8 mouse cellular contexts compared by ENCODE assay signal in the genomic region with DNA sequence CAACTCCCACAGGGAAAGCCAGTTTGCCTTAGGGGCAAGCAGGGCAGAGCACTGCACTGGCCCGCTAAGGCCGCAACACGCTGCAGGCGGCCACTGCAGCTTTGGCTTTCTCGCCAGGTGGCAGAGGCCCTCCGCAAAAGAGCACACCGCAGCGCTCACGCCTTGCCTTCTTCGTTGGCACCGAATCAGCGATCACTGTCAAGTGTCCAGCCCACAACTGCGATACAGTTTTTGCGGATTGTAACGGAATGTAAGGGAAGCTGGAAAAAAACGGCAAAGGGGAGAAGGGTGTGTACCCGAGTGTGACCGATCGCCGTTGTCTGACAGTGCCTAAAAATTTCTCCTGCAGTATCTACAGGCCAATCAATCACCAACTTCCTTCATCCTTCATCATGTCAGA. TPM values are rescaled to one million over a fixed set of nuclear protein-coding genes. Genes with fewer than 3 reads are reported as not detected.
DNase-seq lines count a peak whose midpoint lies in the region; ATAC-seq and TF ChIP-seq lines count a peak whose summit lies in the region.

No protein-coding gene starts in this region.

- peaks cover 17% of the 10 kb centered on the region for H3K4me1 ChIP-seq in limb, embryonic 15.5 days
- H3K4me1 ChIP-seq in small intestine, adult 2 months (ENCODE audit: control insufficient read depth, insufficient read depth, insufficient read length, low read length) = 0 out of 2 replicates have a peak, but pooled peaks cover 3% of the 10 kb centered on the region

- no peak for TF ChIP-seq CTCF in small intestine, adult 2 months (IDR thresholded peaks at IDR 0.05; ENCODE audit: extremely low read depth, insufficient read length, insufficient replicate concordance, low read depth, low read length)

- 5% methylated on average over 20 of the region's 20 CpGs for WGBS in limb, embryonic 15.5 days
- 6% methylated on average over 20 of the region's 20 CpGs for WGBS in small intestine, adult 2 months

- DNase-seq in adrenal gland, postnatal 10 days = peak; percentile 11
- DNase-seq in adrenal gland, postnatal 4 days (ENCODE audit: low spot score in 2 of 2) = no peak
- peak; percentile 9 for DNase-seq in ovary, postnatal 36 days (ENCODE audit: low spot score)
- DNase-seq in ovary, postnatal 10 days (ENCODE audit: low spot score) = no peak
- peak; percentile 23 for DNase-seq in forelimb bud, embryonic 11.5 days (ENCODE audit: low read depth, low spot score)

- no peak for ATAC-seq in limb, embryonic 15.5 days (ENCODE audit: insufficient number of reproducible peaks, low FRiP score, low TSS enrichment, low read depth)
- no peak for ATAC-seq in monocyte, adult 5-6 weeks (replicated peaks; ENCODE audit: insufficient number of reproducible peaks, low FRiP score, low TSS enrichment, poor library complexity, severe bottlenecking)

- TF ChIP-seq POLR2A in small intestine, adult 2 months (IDR thresholded peaks at IDR 0.05; ENCODE audit: low read depth, low read length) = no peak

- peak overlapping the region; percentile 95 for H3K4me2 ChIP-seq in limb, embryonic 15.5 days

- H3K27ac ChIP-seq in limb, embryonic 15.5 days = no peak overlapping the region
- H3K27ac ChIP-seq in small intestine, adult 2 months (ENCODE audit: insufficient read depth, low read depth, low read length) = no peak overlapping the region

- H3K4me3 ChIP-seq in limb, embryonic 15.5 days = peak overlapping the region; percentile 65
- H3K4me3 ChIP-seq in small intestine, adult 2 months (ENCODE audit: low read depth, low read length) = peak overlapping the region; percentile 20; the same call in 1 of the 2 replicates

- no peaks in the 10 kb centered on the region for H3K9me3 ChIP-seq in limb, embryonic 15.5 days

- H3K9ac ChIP-seq in limb, embryonic 15.5 days = no peak overlapping the region

- H3K36me3 ChIP-seq in limb, embryonic 15.5 days = no peaks in the 10 kb centered on the region
- no peaks in the 10 kb centered on the region for H3K36me3 ChIP-seq in small intestine, adult 2 months (ENCODE audit: control insufficient read depth, insufficient read depth, low read length)

- H3K27me3 ChIP-seq in limb, embryonic 15.5 days = peaks cover 38% of the 10 kb centered on the region
- H3K27me3 ChIP-seq in small intestine, adult 2 months (ENCODE audit: control insufficient read depth, insufficient read depth, low read length) = peaks cover 18% of the 10 kb centered on the region

RNA-seq across cellular contexts. Expression of a gene that starts 0.7 kb away (rescaled TPM):
- 1 to 10 TPM; 1.5 TPM for total RNA-seq in adrenal gland, postnatal 10 days (2021)
- 1 to 10 TPM; 2.1 to 2.5 TPM for total RNA-seq in adrenal gland, postnatal 4 days (2021)
- 0.81 and 1.3 TPM in 2 replicates for polyA plus RNA-seq in limb, embryonic 15.5 days (2015; fragmentation: Nextera tagmentation; extraction: Ambion mirVana)
- polyA plus RNA-seq in small intestine, adult 2 months (2012; rRNA removed) = 0.08 and 0.14 TPM in 2 replicates
- 0.97 to 3.2 TPM in 2 of 3 replicates, not detected in the other for total RNA-seq in monocyte, adult 5-6 weeks (2017)

RNA-seq across cellular contexts. Expression of a gene that starts 1.1 kb away (rescaled TPM):
- total RNA-seq in adrenal gland, postnatal 10 days (2021) = 100 to 1,000 TPM in 1 of 2 experiments, 10 to 100 TPM in 1; 95.3 to 136 TPM
- 100 to 1,000 TPM; 136 to 151 TPM for total RNA-seq in adrenal gland, postnatal 4 days (2021)
- 23.7 and 24.4 TPM in 2 replicates for polyA plus RNA-seq in limb, embryonic 15.5 days (2015; fragmentation: Nextera tagmentation; extraction: Ambion mirVana)
- polyA plus RNA-seq in small intestine, adult 2 months (2012; rRNA removed) = 14.0 and 31.9 TPM in 2 replicates
- 0.29 to 2.0 TPM (median 0.96 TPM) in 3 replicates for total RNA-seq in monocyte, adult 5-6 weeks (2017)

Comparison
In these comparisons a context has a peak if more than half of its experiments do, and no peak if none do; other contexts are left out.
1. DNase-seq: peak in adrenal gland, postnatal 10 days (single experiment), ovary, postnatal 36 days (single experiment) and forelimb bud, embryonic 11.5 days (single experiment); none in adrenal gland, postnatal 4 days (0 of 2) and ovary, postnatal 10 days (single experiment).
2. RNA of a gene that starts 1.1 kb away (total RNA-seq): 136 to 151 TPM in adrenal gland, postnatal 4 days and 95.3 to 136 TPM in adrenal gland, postnatal 10 days; 0.29 to 2.0 TPM in monocyte, adult 5-6 weeks; every median in the first group is over 10 times any median in the second.